Mouse (Mus musculus) kidney, postnatal 0 days (tissue): ENCODE data around the gene Olfr148. TPM values are rescaled to one million over a fixed set of nuclear protein-coding genes. Genes with fewer than 3 reads are reported as not detected.

ENCODE experiments used
- ATAC-seq: fragments of 200-750 bp; cut with Nextera tagmentation; replicated peaks from 2 replicates; pipeline ENCODE4 v1.8.0; 2017; ENCODE audit warnings: low read depth, moderate number of reproducible peaks, moderate TSS enrichment, moderate library complexity; ENCODE audit not compliant: low FRiP score
- DNase-seq: peaks from one replicate; pipeline ENCODE4 v3.0.0-alpha.2; 2016; ENCODE audit warnings: low spot score
- H3K27ac ChIP-seq: fragments of 300-500 bp; sonication (generic); 2 replicates; pipeline ENCODE4 v1.5.1; 2014; ENCODE audit warnings: mild to moderate bottlenecking
- H3K27me3 ChIP-seq: fragments of 300-500 bp; sonication (generic); 2 replicates; pipeline ENCODE4 v1.6.1; 2014; ENCODE audit warnings: low read length, mixed read lengths; ENCODE audit not compliant: insufficient read depth
- H3K36me3 ChIP-seq: fragments of 300-500 bp; sonication (generic); 2 replicates; pipeline ENCODE4 v1.6.1; 2014; ENCODE audit warnings: low read length, mixed read lengths; ENCODE audit not compliant: insufficient read depth
- H3K4me1 ChIP-seq: fragments of 300-500 bp; sonication (generic); replicated peaks from 2 replicates; pipeline ENCODE4 v1.6.1; 2014; ENCODE audit warnings: antibody characterized with exemption, low read length, mixed read lengths; ENCODE audit not compliant: insufficient read depth
- H3K4me2 ChIP-seq: fragments of 300-500 bp; sonication (generic); 2 replicates; pipeline ENCODE4 v1.6.1; 2014; ENCODE audit warnings: mild to moderate bottlenecking, low read length, moderate library complexity, mixed read lengths
- H3K4me3 ChIP-seq: fragments of 300-500 bp; sonication (generic); replicated peaks from 2 replicates; pipeline ENCODE4 v1.5.1; 2014; ENCODE audit warnings: low read depth, low read length
- H3K9ac ChIP-seq: fragments of 300-500 bp; sonication (generic); 2 replicates; pipeline ENCODE4 v1.6.1; 2014; ENCODE audit warnings: low read depth, low read length
- H3K9me3 ChIP-seq: fragments of 300-500 bp; sonication (generic); replicated peaks from 2 replicates; pipeline ENCODE4 v1.6.1; 2016; ENCODE audit warnings: low read length, inconsistent platforms, mixed read lengths
- CTCF ChIP-seq: IDR thresholded peaks from 2 replicates; pipeline ENCODE4 v1.5.1; 2016; ENCODE audit warnings: antibody characterized with exemption, low read depth, mild to moderate bottlenecking, moderate library complexity
- WGBS: fragments of 180-500 bp; shearing (Covaris S2); extraction: QIAGEN DNeasy Blood & Tissue Kit; methylation state at CpG from one replicate; pipeline ENCODE4 v1.1.7; 2014; 5-methylcytosine and 5-hydroxymethylcytosine counted together
- polyA plus RNA-seq: library from polyadenylated mRNA; unstranded; fragments of >200 nt; fragmentation: Nextera tagmentation; extraction: Ambion mirVana; gene quantifications from 2 replicates; pipeline ENCODE4 v1.2.1, GENCODE M21; 2015

Gene Olfr148
- not detected in 2 replicates for polyA plus RNA-seq

DNA sequence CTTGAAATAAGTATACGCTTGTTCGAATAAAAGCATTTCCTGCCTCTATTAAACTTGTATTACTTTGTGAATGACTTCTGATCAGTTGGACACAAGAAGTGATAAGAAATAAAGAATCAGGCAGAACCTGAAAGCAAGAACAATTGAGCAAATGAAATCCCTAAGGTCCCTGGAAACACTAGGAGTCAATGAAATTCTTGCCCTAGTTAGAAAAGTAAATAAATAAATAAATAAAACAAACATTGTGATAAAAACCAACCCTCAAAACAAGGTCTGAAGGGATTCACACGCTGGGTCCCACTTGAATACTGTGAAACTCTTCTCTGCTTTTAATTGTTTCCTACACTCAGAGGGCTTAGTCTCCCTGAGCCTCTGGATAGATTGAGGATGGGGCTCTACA is at the start of gene Olfr148:
Olfr148 (plus strand) TSS at position 301 of the 400 bp plus-strand sequence.
- H3K27me3 ChIP-seq, result no peaks in the 10 kb centered on the region
- no peak within 1 kb of the TSS for H3K4me2 ChIP-seq
- DNase-seq (no peak), ATAC-seq (no peak)
- H3K9ac ChIP-seq, result no peak within 1 kb of the TSS
- no peak for TF ChIP-seq CTCF
- H3K27ac ChIP-seq, result no peak within 1 kb of the TSS
- no peak within 1 kb of the TSS for H3K4me3 ChIP-seq
- 77% methylated on average over 3 of the region's 3 CpGs for WGBS
- no peaks in the 10 kb centered on the region for H3K36me3 ChIP-seq
- no peaks in the 10 kb centered on the region for H3K9me3 ChIP-seq
- H3K4me1 ChIP-seq, result no peaks in the 10 kb centered on the region

DNA sequence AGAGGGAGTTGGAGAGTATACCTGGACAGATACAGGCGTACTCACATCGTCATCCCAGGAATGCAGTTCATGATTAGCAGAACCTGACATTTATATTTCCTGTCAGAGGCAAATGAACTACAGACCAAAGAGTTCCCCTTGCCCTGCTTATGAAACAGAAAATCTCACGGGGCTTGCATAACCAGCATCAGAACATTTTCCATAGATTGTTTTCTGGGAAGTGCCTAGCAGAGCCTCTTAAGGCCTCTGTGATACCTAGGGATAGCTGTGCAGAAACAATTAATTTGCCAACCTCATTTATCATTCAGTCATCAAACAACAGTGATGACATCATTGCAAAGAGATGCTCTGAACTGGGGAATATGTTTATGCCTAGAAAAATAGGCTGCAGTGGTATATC is 35.0 kb upstream of the Olfr148 start, which contains the start of gene Olfr959:
Olfr959 (minus strand) TSS at position 101 of the 400 bp plus-strand sequence.
- no peaks in the 10 kb centered on the region for H3K27me3 ChIP-seq
- TF ChIP-seq CTCF, result no peak
- H3K4me2 ChIP-seq, result no peak within 1 kb of the TSS
- H3K9ac ChIP-seq, result no peak within 1 kb of the TSS
- no peaks in the 10 kb centered on the region for H3K36me3 ChIP-seq
- no peaks in the 10 kb centered on the region for H3K9me3 ChIP-seq
- no peaks in the 10 kb centered on the region for H3K4me1 ChIP-seq
- no peak within 1 kb of the TSS for H3K4me3 ChIP-seq
- ATAC-seq, result no peak
- H3K27ac ChIP-seq, result no peak within 1 kb of the TSS
- DNase-seq, result no peak
- 80% methylated on average over 3 of the region's 3 CpGs for WGBS

- no peak overlapping the region for H3K4me2 ChIP-seq
- H3K4me1 ChIP-seq, result no peaks in the 10 kb centered on the region
- 87% methylated on average over 5 of the region's 5 CpGs for WGBS
- H3K27ac ChIP-seq, result no peak overlapping the region
- no peak for TF ChIP-seq CTCF
- no peaks in the 10 kb centered on the region for H3K36me3 ChIP-seq
- no peaks in the 10 kb centered on the region for H3K9me3 ChIP-seq
- no peak overlapping the region for H3K9ac ChIP-seq
- H3K27me3 ChIP-seq, result no peaks in the 10 kb centered on the region
- no peak for ATAC-seq
- H3K4me3 ChIP-seq, result no peak overlapping the region
- DNase-seq, result no peak
These were observed 33.4 kb upstream of the Olfr148 start for GRCm38 (mm10) chr9:39577050-39577449.

DNA sequence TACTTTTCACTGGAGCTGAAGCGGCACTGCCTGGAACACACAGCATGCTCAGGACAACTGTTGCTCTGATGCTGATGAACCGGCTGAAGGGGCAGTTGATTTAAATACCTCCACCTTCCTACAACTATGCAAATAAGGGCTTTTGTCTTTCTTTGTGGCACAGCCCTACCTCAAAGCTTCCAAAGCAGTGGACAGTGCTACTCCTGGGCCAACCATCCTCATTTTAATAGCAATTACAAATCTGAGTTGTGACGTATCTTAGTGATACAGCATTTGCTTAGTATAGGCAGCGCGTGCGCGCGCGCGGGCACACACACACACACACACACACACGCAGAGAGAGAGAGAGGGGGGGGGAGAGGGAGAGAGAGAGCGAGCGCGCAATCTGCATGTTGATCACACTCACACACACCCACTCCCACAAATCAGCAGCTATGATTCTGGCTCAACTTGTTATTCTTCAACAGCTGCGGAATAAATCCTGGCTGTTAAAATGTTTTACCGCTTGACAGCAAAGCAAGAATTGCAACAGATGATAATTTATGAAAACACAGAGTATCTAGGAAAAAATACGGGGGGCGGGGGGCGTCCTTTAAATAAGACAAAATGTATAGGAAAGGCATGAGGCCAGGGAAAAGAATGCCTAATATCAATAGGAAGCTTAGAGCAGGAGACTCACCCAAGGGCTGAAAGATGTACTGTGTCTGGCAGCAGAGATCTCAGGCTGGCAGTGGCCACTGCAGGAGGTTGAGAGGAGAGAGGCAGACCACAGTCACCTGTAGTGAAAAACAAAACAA is 7.7 kb upstream of the Olfr148 start:
- DNase-seq (peak; percentile 57), ATAC-seq (peak; percentile 74; the same call in 1 of the 2 replicates)
- 0 out of 2 replicates have a peak overlapping the region, but pooled peaks have one; percentile 1 for H3K27ac ChIP-seq
- no peaks in the 10 kb centered on the region for H3K27me3 ChIP-seq
- peak overlapping the region; percentile 70 for H3K4me2 ChIP-seq
- no peaks in the 10 kb centered on the region for H3K36me3 ChIP-seq
- H3K9ac ChIP-seq, result 0 out of 2 replicates have a peak overlapping the region, but pooled peaks have one; percentile 8
- TF ChIP-seq CTCF, result no peak
- 0 out of 2 replicates have a peak, but pooled peaks cover 3% of the 10 kb centered on the region for H3K4me1 ChIP-seq
- no peaks in the 10 kb centered on the region for H3K9me3 ChIP-seq
- WGBS, result under 1% methylated on average over 19 of the region's 19 CpGs
- peak overlapping the region; percentile 31 for H3K4me3 ChIP-seq

DNA sequence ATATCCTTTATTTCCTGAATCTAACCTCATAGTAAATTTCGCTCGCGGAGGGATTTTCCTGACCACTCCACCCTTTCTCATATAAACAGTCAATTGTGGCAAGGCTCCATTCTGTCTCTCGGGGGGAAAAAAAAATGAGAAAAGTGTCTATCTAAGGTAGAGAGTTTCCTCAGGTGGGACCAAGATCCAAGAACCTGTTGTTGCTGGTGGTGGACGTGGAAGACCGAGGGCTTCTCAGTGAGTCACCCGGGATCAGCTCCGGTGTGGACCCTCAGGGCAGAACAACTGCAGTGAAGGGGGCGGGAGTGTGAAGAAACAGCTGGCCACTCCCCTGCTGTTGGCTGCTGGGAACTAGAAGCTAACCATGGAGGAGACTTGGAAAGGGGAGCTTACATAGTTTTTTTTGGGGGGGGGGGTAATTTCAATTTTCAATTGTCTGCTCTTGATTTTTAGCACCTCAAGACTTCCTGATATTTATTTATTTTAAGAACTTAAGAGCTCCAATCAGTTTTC is 7.1 kb upstream of the Olfr148 start:
- peak overlapping the region; percentile 31 for H3K4me3 ChIP-seq
- no peak for TF ChIP-seq CTCF
- H3K9ac ChIP-seq, result 0 out of 2 replicates have a peak overlapping the region, but pooled peaks have one; percentile 8
- H3K9me3 ChIP-seq, result no peaks in the 10 kb centered on the region
- DNase-seq (peak; percentile 74), ATAC-seq (peak; percentile 59; the same call in 1 of the 2 replicates)
- H3K4me1 ChIP-seq, result 0 out of 2 replicates have a peak, but pooled peaks cover 3% of the 10 kb centered on the region
- H3K27me3 ChIP-seq, result no peaks in the 10 kb centered on the region
- H3K36me3 ChIP-seq, result no peaks in the 10 kb centered on the region
- peak overlapping the region; percentile 70 for H3K4me2 ChIP-seq
- under 1% methylated on average over 9 of the region's 9 CpGs for WGBS
- H3K27ac ChIP-seq, result 0 out of 2 replicates have a peak overlapping the region, but pooled peaks have one; percentile 1

DNA sequence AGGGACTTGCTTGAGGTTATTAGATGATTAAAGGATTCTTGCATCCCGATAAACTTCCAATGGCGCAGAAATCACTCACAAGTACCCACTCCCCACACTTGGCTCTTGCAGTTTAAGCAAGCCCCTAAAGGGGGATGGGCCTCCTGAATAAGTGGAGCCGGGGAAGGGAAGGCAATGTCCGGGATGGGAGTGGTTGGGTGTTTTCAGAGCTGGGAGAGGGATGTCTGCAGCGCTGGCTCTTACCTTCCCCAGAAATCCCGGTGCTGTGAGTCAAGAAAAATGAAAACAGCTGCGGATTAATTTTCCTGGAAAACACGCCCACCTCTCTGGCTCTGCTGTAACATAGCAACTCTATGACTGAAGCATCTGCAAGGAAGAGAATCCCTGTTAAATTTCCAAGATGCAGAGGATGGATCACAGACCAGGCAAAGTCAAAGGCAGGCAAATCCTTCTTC is 6.4 kb upstream of the Olfr148 start, which contains the start of gene AW551984:
AW551984 (minus strand) TSS at position 405 of the 455 bp plus-strand sequence.
- H3K36me3 ChIP-seq, result no peaks in the 10 kb centered on the region
- WGBS, result 0% methylated on average over 8 of the region's 8 CpGs
- peak within 1 kb of the TSS; percentile 18; the same call in 1 of the 2 replicates for H3K9ac ChIP-seq
- H3K4me3 ChIP-seq, result peak within 1 kb of the TSS; percentile 31
- H3K4me2 ChIP-seq, result peak within 1 kb of the TSS; percentile 70
- no peak for ATAC-seq
- H3K9me3 ChIP-seq, result no peaks in the 10 kb centered on the region
- H3K27me3 ChIP-seq, result no peaks in the 10 kb centered on the region
- TF ChIP-seq CTCF, result no peak
- 0 out of 2 replicates have a peak within 1 kb of the TSS, but pooled peaks have one; percentile 1 for H3K27ac ChIP-seq
- peak; percentile 42 for DNase-seq
- 0 out of 2 replicates have a peak, but pooled peaks cover 3% of the 10 kb centered on the region for H3K4me1 ChIP-seq
